Mouse (Mus musculus): ENCODE measurements around the gene Actrt3.
"Not testable (repeated sequence)": the region's sequence is repeated elsewhere in the genome, so short reads cannot be mapped to it uniquely, and the experiment has no call there.

The Actrt3 gene

GRCm38 (mm10) chr3:30566333-30566732 lies 33.4 kb downstream of the Actrt3 start:
- not testable (repeated sequence) for DNase-seq

GRCm38 (mm10) chr3:30560677-30561314 lies 38.9 kb downstream of the Actrt3 start:
- no peak for DNase-seq

GRCm38 (mm10) chr3:30553741-30554140 lies 46.0 kb downstream of the Actrt3 start:
- DNase-seq: no peak

GRCm38 (mm10) chr3:30550218-30550617 lies 49.5 kb downstream of the Actrt3 start:
- DNase-seq: no peak

GRCm38 (mm10) chr3:30548928-30549327 lies 50.8 kb downstream of the Actrt3 start:
- no peak for DNase-seq

- no peak for DNase-seq
Measured at GRCm38 (mm10) chr3:30547908-30548307, 51.8 kb downstream of the Actrt3 start, which contains the start of gene Mecom. Mecom (minus strand) TSS chr3:30548008.

All from cerebellum, adult 18-20 months (tissue).